Mouse (Mus musculus) erythroblast, adult 5-6 weeks (primary cell): ENCODE measurements at regions not wholly inside any gene's neighbourhood (a gene's known extent, or its start where the extent isn't known, plus 50 kb on each side); places are given as distances from the start of the nearest gene placed in this dataset.

Experiments
- ATAC-seq: replicated peaks from 2 replicates; pipeline ENCODE4 v1.8.0; 2016; ENCODE audit warnings: moderate number of reproducible peaks, mild to moderate bottlenecking, moderate TSS enrichment, inconsistent platforms; ENCODE audit not compliant: poor library complexity, low FRiP score, severe bottlenecking

DNA sequence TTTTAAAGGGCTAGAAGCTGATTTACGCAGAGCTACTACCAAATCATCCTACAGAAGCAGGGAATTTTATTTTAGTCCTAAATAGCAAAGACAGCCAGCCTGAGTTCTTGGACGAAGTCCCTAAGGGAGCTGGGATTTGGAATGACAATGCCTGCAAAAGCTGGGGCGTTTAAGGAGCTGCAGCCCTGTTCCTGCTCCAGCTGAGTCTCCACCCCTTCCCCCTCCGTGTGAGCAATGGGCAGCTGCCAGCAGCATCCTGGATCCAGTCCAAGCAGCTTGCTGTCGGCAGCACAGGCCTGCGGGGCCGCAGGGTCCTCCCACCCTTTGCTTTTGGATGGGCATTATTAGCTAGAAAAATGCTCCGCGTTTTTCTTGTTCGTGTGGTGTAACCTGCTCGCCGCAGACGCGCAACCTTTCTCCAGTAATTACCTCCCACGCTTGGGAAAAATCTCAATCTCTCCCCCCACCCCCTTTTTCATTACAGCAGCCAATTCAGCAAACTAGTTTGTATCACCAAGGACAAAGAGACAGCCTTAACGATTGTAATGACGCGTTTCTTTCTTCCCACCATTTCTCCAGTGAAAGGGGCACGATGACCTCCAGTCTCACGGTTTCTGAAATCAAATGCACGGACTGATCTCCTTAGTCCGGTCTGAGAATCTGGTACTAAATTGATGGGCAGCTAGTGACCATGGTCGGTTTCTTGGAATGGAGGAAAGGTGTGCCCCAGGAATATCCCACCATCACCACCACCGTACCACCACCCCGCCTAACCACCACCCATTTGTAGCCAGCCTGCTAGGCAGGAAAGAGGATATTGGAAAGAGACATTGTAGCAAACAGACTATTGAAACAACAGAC lies 78.5 kb upstream of the Med14 start:
- ATAC-seq = no peak

DNA sequence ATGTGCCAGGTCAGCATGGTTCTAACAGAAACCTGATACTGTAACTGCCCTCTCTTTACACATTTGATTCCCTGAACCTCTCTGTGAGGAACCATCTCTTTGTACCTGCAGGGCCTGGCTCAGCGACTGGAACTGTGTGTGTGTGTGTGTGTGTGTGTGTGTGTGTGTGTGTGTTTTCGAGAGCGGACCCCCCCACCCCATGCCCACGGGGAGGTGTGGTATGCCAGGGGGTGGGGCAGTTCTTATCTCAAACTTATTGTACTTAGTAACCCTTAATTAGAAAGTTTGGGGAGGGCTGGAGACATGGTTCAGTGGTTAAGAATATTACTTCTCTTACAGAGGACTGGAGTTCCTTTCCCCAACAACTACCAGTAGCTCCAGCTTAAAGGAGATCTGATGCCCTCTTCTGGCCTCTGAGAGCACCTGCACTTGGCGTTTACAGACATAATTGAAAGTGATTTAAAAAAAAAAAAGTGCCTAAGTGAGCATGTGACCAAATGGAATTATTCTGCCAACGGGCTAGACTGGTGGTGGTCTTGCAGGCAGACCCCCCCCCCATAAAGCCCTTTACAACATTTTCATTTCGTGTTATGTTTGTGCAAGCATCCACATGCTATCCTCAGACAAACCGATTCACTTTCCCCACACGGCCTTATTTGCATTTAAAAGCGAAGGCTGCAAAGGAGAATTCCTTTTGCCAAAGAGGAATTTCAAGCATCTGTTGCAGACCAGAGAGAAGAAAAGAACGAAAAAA lies 77.7 kb upstream of the Med14 start:
- ATAC-seq = no peak

DNA sequence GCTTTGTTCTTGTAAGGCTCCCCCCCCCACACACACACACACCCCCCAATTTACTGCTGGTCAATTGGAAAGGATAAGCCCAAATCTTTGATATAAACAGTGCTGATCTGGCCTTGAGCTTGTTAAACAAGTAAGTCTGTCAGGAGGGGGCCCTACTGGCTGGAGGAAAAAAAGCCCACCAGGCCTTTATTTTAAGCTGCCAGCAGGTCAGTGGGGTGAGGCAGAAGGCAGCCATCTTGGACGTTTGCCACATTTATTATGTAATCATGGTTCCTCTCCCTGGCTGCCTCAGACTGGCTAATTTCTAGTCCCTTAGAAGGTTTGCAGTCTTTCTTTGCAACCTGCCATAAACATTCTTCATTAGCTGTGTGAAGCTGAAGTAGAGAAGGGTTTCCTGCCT lies 75.9 kb upstream of the Med14 start:
- no peak for ATAC-seq

DNA sequence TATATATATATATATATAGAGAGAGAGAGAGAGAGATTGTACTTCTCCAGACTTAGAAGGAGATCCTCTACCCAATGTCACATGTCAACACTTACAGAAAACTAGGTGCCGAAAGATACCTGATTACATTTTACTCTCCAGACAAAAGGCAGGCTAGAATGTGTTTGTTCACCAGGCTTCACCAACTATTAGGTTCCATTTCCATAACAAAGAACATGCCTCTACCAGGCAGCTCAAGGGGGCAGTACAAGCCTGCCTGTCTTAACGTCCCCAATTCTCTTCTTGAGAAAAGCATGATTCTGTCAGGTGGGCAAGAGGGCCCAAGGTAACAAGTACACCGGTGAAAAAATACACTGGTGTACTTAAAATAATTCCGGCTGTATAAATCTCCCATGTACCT lies 72.8 kb upstream of the Med14 start:
- ATAC-seq = no peak

DNA sequence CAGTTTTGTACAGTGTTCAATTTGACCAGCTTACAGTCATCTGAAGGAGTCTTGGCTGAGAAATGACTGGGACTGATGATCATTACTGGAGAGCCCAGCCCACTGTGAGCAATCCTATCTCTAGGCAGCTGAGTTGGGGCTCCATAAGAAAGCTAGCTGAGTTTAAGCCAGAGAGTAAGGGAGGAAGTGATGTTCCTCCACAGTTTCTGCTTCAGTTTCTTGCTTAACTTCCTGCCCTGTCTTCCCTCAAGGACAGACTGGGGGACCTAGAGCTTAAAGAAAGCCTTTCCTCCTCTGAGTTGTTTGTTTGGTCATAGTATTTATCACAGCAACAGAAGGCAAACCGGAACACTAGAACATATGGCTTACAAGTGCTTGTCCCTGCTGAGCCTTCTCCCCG lies 70.8 kb upstream of the Med14 start:
- ATAC-seq = no peak

DNA sequence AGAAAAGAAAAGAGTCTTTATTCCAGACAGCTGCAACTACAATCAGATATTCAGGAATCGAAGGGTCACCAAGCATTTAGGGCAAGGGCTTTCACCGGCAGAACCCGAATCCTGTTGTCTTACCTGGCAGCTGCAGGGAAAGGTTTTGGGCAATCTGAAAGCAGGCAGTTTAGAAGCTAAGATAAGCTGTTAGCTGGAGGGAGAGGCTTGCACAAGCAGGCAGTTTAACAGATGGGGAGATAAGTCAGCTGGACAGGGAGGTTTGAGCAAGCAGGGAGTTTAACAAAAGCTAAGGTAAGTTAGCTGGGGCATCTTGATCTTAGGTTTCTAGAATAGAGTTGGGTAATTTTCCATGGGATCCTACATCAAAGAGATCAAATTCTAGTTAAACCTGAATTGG lies 67.3 kb upstream of the Med14 start:
- ATAC-seq = no peak

DNA sequence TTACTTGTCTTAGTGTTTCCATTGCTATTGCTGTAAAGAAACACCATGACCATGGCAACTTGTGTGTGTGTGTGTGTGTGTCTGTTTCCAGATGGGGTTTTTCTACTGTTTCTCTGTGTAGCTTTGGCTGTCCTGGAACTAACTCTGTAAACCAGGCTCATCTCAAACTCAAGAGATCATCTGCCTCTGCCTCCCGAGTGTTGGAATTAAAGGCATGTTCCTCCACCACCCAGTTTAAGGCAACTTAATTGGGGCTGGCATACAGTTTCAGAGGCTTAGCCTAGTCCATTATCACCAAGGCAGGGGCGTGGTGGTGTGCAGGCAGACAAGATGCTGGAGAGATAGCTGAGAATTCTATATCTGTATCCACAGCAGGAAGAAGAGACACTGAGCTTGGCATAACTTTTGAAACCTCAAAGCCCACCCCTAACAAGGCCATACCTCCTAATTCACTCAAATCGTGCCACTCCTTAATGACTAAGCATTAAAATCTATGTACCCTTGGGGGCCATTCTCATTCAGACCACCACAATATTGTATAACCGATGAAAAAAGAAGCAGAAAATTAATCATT lies 65.5 kb upstream of the Med14 start:
- ATAC-seq = no peak

DNA sequence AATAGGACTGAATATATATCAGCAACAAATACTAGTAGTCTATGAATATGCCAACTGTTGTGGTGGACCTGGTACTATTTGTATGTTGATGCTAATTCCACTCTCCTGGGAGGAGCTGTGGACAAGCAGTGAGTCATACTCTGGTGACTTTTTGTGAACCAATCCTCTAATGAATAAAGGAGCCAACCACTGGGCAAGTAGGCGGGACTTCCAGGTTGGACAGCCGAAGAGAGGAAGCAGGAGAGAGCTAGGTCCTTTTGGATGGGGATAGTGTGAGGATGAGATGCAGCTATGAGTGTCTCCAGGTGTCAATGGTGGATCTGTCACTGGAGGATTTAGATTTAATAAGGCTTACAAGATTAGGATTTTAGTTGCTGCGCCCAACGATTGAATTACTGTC lies 64.8 kb upstream of the Med14 start:
- ATAC-seq = no peak

DNA sequence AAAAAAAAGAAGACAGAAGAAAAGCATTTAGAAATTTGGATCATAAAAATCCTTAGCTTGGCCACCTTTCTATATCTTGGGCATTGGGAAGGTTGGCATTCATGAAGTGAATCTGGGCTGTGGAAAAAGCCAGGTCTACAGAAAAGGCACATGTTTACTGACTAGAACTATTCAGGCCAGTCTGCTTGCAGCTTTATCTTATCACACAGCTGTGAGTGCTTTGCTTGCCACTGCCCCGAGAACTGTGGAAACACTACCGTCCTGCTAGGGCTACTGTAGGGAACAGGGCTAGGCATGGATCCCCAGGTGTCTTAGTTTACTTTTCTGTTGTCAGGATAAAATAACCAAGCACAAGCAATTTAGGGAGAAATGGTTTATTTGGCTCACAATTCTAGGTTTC lies 63.4 kb upstream of the Med14 start:
- ATAC-seq = peak; percentile 88

DNA sequence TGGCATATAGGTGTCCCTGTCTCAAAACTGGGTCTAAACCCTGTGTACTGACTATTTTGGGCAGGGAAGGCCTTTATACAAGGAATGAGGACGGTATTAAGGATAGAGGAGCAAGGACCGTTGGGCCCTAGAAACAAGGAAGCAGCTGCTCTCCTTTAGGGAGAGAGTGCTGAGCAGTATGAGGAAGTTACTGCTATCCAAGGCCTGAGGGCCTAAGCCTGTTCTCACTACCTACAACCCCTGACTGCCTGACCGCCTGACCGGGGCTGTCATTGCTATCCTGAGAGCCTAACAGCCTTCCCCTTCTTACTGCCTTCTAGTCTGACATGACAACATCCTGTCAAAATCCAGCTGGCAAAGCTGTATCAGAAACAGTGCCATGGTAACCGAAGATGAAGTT lies 62.6 kb upstream of the Med14 start:
- ATAC-seq = no peak

DNA sequence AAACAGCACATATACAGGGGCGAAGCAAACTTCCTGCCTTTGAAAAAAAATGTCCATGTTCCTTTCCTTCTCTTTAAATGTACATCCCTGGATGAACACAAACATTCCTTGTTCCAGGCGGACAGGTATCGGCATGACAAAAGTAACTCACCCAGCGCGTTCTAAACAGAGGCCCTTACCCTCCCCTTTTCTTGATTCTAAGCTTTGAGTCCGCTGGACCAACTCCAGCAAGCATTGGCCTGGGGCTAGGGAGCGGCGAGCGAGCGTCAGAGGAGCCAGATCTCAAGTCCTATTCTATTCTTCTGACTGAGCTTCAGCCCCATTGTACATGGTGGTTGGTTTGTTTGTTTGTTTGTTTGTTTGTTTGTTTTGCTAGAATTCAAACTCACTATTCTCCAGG lies 60.9 kb upstream of the Med14 start:
- ATAC-seq = no peak

DNA sequence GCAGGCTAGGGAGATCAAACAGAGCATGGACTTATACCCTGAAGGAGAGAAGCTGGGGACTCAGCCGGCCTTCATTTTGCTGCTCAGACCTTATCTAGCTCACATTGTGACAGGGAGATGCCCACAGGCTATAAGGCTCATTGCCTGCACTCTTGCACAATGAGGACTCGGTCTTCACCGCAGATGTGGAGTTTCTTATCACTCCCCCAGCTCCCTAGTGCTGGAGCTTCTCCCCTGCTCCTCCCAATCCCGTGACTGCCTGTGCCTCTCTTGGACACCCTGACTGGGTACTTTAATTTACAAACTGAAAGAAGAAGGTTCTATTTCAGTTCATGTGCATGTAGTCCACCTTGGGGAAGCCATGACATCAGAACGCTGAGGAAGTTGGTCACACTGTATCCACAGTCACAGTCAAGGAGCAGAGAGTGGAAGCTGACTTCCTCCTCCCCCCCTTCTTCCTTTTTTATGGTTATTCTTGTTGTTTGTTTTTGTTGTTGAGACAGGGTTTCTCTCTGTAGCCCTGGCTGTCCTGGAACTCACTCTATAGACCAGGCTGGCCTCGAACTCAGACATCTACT lies 51.3 kb upstream of the Med14 start:
- no peak for ATAC-seq
